Mouse (Mus musculus): Measurements from ENCODE around the gene Eml5.

DNA sequence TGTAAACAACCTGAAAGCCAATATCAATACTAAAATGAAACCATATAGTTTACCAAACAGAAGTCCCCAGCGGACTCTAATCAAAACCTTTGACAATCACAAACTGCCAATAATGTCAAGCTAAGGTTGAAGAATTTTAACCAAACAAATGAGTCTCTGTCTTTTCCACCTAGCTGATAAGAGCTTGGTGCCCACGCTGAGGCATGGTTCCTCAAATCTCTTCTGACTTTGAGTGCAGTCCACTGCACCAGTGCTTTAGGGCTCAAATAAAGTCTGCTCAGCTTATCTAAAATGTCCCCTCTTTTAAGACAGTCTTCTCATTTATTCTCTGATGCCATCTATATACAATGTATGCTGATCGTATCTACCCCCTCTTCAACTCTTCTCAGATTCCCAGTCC is 61.1 kb downstream of the Eml5 start:
- TF ChIP-seq CTCF (IDR thresholded peaks at IDR 0.05; ENCODE audit: insufficient read depth, low read depth, low read length) (no peak), POLR2A (IDR thresholded peaks at IDR 0.05; ENCODE audit: insufficient read depth, low read depth, low read length) (no peak)
